Mouse (Mus musculus) kidney, postnatal 10 days (tissue): ENCODE results near the gene Cnpy2.
"Not testable (repeated sequence)": the region's sequence is repeated elsewhere in the genome, so short reads cannot be mapped to it uniquely, and the experiment has no call there.

Experiments used
- DNase-seq: peaks from one replicate; pipeline ENCODE4 v3.0.0; 2021; ENCODE audit warnings: mixed read lengths

Cnpy2 gene

DNA sequence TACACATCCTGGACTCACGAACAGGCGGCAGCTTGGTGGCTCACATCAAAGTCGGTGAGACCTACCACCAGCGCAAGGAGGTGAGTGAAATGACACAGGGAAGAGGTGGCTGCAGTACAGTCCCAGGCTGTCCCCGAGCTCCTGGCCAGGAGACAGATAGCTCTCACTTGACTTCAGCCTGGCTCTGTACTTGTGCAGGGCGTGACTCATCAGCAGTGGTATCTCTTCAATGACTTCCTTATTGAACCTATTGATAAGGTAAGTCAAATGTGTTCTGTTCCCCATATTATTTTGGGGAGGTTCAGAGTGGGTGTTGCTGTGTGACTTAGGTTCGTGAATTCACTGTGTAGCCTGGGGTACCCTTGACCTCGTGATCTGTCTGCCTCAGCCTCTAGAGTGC, 6.7 kb upstream of the Cnpy2 start:
- DNase-seq = no peak

DNA sequence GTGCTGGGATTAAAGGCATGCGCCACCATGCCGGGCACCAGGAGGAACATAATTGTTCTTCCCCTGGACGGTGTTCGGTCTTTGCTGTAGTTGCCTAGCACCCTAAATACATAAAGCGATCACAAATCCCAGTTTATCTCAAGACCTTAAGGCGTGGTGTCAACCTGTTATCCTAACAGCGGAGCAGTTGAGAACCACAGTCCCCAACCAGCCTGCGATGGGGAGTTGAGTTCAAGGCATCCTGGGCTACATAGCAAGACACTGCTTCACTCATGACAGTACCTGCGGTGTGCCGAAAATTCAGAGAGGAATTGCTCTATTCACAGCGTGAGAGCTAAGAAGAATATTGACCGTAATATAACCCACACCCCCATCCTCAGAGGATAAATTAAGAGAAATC, 618 bp upstream of the Cnpy2 start:
- no peak for DNase-seq

GRCm38 (mm10) chr10:128323516-128323915, 1.3 kb downstream of the Cnpy2 start:
- no peak for DNase-seq

DNA sequence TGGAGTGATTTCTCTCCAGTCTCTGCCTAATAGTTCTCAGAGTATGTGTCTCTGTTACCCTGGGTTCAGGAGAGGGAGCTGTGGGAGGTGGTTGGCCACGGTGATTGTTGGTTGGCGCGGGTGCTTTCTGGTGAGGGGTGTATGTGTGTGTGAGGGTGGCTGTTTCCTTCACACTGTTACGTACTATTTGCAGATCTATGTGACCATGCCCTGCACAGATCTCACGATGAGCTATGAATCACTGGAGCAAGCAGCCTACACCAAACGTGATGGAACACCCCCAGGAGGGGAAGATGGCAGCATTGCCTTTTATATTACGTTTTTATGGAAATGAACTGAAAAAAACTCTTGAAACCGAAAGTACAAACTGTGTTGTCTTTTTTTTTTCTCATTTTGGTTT, 4.6 kb downstream of the Cnpy2 start:
- no peak for DNase-seq

DNA sequence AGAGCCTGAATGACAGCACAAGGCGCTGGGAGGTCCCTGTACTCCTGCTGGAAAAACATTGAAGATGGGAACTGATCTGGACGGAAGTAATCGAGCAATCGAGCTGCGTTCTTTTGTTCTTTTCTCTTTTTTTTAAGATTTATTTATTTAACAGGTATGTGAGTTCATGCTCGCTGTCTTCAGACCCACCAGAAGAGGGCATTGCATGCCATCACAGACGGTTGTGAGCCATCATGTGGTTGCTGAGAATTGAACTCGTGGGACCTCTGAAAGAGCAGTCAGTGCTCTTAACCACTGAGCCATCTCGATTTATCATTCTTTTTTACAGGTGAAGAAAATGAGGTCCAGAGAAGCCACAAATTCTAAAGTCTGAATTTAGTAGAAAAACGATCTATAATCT, 5.4 kb downstream of the Cnpy2 start:
- DNase-seq = no peak

DNA sequence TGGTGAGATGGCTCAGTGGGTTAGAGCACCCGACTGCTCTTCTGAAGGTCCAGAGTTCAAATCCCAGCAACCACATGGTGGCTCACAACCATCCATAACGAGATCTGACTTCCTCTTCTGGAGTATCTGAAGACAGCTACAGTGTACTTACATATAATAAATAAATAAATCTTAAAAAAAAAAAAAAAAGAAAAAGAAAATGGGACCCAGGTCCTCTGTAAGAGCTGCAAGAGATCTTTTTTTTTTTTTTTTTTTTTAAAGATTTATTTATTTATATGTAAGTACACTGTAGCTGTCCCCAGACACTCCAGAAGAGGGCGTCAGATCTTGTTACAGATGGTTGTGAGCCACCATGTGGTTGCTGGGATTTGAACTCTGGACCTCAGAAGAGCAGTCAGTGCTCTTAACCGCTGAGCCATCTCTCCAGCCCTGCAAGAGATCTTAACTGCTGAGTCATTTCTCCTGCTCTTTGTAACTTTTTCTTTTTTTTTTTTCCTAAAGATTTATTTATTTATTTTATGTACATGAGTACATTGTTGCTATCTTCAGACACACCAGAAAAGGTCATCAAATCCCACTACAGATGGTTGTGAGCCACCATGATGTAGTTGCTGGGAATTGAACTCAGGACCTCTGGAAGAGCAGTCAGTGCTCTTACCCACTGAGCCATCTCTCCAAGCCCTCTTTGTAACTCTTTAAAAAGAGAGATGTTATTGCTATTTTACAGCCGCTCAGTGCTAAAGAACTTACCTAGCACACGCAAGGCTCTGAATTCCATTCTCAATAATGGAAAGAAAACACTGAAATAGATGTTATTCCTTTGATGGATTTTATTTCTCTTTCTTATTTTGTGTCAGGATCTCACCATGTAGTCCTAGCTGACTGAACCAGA, 10.3 kb downstream of the Cnpy2 start:
- DNase-seq = not testable (repeated sequence)

DNA sequence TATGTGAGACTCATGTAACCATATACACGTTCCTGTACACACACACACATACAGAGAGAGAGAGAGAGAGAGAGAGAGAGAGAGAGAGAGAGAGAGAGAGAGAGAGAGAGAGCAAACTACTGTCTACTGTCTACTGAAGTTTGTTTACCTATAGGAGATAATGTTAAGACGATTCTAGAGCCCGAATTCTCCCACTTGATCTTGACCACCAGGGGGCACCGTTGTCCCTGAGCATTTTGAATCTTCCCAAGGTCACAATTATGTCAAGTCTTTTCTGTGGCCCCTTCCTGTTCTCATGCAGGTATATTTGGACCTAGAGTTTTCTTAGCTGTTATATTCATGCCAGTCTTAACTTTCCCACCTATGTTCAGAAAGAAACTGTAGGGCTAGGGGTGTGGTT, 13.3 kb downstream of the Cnpy2 start:
- peak; percentile 89 for DNase-seq

DNA sequence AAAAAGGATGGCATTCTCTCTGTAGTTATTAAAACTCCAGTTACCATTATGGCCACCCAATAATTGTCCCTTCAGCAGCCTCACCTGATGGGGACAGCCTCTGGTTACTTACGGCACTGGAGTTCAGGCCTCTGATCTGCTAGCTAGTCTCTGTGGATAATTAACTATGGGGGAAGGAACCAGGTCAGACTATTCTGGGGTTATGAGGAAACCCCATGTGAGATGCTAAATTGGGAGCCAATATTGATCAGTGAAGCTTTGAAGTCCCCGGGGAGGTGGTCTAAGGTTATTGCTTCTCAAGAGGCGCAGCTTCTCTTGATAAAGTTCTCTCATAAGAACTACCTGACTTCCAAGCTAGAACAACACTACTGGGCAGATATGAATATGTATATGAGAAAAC, 13.9 kb downstream of the Cnpy2 start:
- no peak for DNase-seq

GRCm38 (mm10) chr10:128336597-128336996, 14.3 kb downstream of the Cnpy2 start:
- no peak for DNase-seq

GRCm38 (mm10) chr10:128337306-128338181, 15.3 kb downstream of the Cnpy2 start, which contains the start of gene Cs:
Cs (plus strand) TSS chr10:128337734.
- peak; percentile 99 for DNase-seq

GRCm38 (mm10) chr10:128338415-128338814, 16.2 kb downstream of the Cnpy2 start:
- DNase-seq = no peak

DNA sequence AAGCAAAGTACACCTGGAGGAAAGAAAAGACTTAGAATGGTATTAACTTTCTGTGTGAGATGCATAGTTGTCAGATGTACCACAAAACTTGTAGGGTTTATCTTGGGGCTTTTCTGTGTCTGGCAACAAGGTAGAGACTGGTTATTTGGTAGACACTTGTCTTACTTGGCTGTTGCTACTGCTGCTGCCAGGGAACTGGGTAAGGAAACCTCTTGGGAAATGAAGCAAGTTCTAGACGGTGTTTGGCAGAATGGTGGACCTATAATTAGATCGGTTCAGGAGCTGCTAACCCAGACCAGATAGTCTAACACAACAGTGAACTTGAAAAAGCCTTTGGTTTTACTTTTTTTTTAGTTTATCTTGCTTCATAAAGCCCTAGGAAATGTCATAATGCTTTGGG, 16.7 kb downstream of the Cnpy2 start:
- no peak for DNase-seq

DNA sequence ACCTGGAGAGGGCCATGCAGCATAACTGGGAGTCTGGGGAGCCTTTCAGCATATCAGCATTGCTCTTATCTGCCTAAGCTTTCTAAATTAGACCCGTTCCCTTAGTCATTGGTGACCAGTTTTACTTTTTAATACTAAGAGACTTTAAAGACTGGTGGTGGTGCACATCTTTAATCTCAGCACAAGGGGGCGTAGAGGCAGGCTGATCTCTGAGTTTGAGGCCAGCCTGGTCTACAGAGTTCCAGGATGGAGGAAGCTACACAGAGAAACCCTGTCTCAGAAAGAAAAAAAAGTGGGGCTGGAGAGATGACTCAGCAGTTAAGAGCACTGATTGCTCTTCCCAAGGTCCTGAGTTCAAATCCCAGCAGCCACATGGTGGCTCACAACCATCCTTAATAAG, 18.0 kb downstream of the Cnpy2 start:
- no peak for DNase-seq

DNA sequence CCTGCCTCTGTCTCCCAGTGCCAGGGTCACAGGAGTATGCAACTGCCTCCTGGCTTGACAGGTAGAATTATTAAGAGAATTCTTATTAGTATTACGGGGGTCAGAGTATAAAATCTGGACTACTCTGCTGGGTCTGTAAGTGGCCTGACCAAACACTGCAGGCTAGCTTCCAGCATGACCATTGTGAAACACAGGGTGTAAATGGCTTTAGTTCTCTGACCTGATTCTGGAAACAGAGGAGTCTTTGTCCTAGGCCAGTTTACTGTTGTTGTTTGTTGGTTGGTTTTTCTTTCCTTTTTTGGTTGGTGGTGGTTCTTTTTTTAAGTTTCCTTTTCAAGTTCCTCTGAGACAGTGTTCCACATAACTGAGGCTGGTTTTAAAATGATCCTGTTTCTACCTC, 21.2 kb downstream of the Cnpy2 start:
- no peak for DNase-seq

GRCm38 (mm10) chr10:128344568-128345275, 22.5 kb downstream of the Cnpy2 start:
- DNase-seq = peak; percentile 78

DNA sequence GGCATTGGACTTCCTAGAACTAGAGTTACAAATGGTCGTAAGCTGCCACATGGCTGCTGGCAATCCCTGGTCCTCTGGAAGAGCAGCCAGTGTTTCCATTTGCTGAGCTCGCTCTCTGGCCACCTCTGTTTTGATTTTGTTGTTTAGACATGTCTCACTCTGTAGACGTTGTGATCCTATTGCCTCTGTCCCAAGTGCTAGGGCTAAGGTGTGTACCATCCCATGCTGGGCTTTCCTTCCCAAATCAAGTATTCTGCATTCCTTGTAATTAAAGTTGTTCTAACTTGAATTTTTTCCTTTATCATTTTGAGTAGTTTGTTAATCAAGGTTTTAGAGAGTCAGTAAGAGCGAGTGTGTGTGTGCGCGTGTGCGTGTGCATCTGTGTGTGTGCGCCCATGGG, 25.3 kb downstream of the Cnpy2 start:
- DNase-seq = no peak

GRCm38 (mm10) chr10:128358796-128359195, 36.5 kb downstream of the Cnpy2 start:
- DNase-seq = peak; percentile 74

DNA sequence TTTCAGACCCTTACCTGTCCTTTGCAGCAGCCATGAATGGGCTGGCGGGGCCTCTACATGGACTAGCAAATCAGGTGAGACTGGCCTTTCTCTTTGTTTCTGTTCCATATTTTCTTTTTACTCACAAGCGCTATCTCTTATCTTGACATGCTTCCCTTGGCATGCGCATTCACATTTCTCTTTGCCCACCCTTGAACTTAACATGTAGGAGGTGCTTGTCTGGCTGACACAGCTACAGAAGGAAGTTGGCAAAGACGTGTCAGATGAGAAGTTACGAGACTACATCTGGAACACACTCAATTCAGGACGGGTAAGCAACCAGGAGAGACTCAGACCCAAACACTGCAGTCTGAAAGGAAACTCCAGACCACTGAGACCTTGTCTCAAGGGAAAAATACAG, 37.0 kb downstream of the Cnpy2 start:
- DNase-seq = no peak

DNA sequence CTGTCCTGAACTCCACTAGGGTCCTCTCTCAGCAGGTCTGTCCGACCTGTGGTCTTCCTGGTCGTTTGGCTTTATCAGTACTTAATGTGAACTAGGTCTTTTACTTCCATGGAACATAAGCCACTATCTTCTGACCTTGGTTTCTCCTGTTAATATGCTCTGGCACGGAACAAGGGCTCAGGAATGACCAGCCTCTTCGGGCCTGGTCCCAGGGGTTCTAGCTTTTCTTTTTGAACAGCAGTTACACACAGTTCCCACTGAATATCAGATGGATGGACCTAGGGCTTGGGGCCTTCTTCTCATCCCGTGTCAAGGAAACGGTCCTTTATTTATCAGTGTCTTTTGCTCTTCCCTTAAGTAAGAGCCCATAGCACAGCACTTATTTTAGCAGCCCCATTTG, 39.6 kb downstream of the Cnpy2 start:
- DNase-seq = no peak

DNA sequence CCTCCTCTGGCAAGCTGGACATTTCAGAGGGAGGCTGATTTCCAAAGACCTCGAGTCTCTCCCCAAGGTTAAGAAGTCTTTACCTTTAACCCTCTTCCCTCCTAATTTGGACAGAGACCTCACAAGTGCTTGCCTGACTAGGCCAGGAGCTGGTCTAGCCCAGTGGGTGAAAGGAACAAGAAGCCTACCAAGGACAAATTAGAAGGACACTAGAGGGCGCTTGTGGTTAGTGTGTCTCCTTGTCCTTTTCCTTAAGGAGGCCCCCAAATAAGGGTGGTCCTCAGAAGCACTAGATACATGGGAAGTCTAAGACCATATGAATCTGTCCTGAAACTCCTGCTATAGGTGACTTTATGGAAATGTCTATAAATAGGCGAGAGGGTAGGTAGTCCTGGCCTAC, 40.3 kb downstream of the Cnpy2 start:
- DNase-seq = peak; percentile 57

DNA sequence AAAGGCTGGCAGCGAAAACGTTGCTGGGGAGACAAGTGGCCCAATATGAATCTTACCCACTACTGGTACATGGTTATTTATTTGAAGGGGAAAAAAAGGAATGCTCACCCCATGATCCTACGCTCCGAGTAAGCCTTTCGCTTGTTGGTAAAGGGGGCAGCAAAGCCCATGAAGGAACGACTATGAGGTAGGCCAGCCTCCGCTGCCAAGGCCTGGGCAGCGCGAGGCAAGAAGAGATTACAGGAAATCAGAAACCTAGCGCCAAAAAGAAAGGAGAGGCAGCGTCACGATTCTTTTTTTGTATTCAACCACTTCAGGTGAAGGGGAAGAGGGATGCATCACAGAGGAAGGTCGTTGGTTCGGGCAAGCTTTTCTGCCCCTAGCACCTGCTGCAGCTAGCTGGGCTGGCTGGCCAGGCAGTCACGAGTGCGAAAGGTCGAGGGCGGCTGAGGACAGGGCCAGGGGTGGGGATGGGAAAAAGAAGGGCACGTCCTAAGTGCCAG, 45.7 kb downstream of the Cnpy2 start:
- no peak for DNase-seq

GRCm38 (mm10) chr10:128368402-128369217, 46.4 kb downstream of the Cnpy2 start, which contains the start of gene Coq10a:
Coq10a (minus strand) TSS chr10:128368997.
- peak; percentile 94 for DNase-seq
